Mouse (Mus musculus): ENCODE measurements around the gene Rtcb. TPM values are rescaled to one million over a fixed set of nuclear protein-coding genes. Genes with fewer than 3 reads are reported as not detected.

The Rtcb gene
- polyA plus RNA-seq (2012; rRNA removed) = 49.8 and 51.6 TPM in 2 replicates

GRCm38 (mm10) chr10:85957464-85957950 lies at the start of gene Rtcb:
TSS of gene Rtcb (minus strand) at chr10:85957823.

GRCm38 (mm10) chr10:85927676-85928445 lies 29.8 kb downstream of the Rtcb start, which contains the start of gene Ascl4:
TSS of gene Ascl4 (plus strand) at chr10:85927681.

GRCm38 (mm10) chr10:85916498-85917309 lies 40.9 kb downstream of the Rtcb start, which contains the start of gene Prdm4:
TSS of gene Prdm4 (minus strand) at chr10:85917142.

Other genes with a start within 250 kb of the Rtcb start
- 11.1 and 11.3 TPM in 2 replicates for gene Pwp1, start 128.3 kb downstream of the Rtcb start, polyA plus RNA-seq (2012; rRNA removed)
- gene Prdm4, start 40.7 kb downstream of the Rtcb start, polyA plus RNA-seq (2012; rRNA removed) = 5.6 and 6.5 TPM in 2 replicates
- gene Ascl4, start 30.1 kb downstream of the Rtcb start, polyA plus RNA-seq (2012; rRNA removed) = not detected in 2 replicates
- 0.02 TPM in 1 of 2 replicates, not detected in the other for gene Bpifc, start 54.1 kb upstream of the Rtcb start, polyA plus RNA-seq (2012; rRNA removed)
- gene Fbxo7, start 64.1 kb upstream of the Rtcb start, polyA plus RNA-seq (2012; rRNA removed) = 24.9 and 25.4 TPM in 2 replicates

All from liver, embryonic 18 days (tissue).